Mouse (Mus musculus): ENCODE measurements at regions not wholly inside any gene's neighbourhood (a gene's known extent, or its start where the extent isn't known, plus 50 kb on each side); places are given as distances from the start of the nearest gene placed in this dataset.

- no peak for DNase-seq (ENCODE audit: low spot score)
Measured at GRCm38 (mm10) chr10:16592870-16593269, 1130.1 kb upstream of the Cited2 start.

- DNase-seq (ENCODE audit: low spot score), result no peak
Measured at GRCm38 (mm10) chr10:16600041-16600440, 1123.0 kb upstream of the Cited2 start.

GRCm38 (mm10) chr10:16600551-16601224 lies 1122.3 kb upstream of the Cited2 start:
- DNase-seq (ENCODE audit: low spot score), result no peak

- no peak for DNase-seq (ENCODE audit: low spot score)
Measured at GRCm38 (mm10) chr10:16601225-16601595, 1121.8 kb upstream of the Cited2 start.

- DNase-seq (ENCODE audit: low spot score), result no peak
Measured at GRCm38 (mm10) chr10:16608339-16608738, 1114.7 kb upstream of the Cited2 start.

- no peak for DNase-seq (ENCODE audit: low spot score)
Measured at GRCm38 (mm10) chr10:16618752-16619151, 1104.3 kb upstream of the Cited2 start.

GRCm38 (mm10) chr10:16619584-16619983 lies 1103.4 kb upstream of the Cited2 start:
- DNase-seq (ENCODE audit: low spot score), result no peak

- no peak for DNase-seq (ENCODE audit: low spot score)
Measured at GRCm38 (mm10) chr10:16620804-16621559, 1102.0 kb upstream of the Cited2 start.

GRCm38 (mm10) chr10:16622821-16623220 lies 1100.2 kb upstream of the Cited2 start:
- DNase-seq (ENCODE audit: low spot score), result no peak

GRCm38 (mm10) chr10:16633236-16633635 lies 1089.8 kb upstream of the Cited2 start:
- DNase-seq (ENCODE audit: low spot score), result no peak

- no peak for DNase-seq (ENCODE audit: low spot score)
Measured at GRCm38 (mm10) chr10:16635463-16635862, 1087.6 kb upstream of the Cited2 start.

GRCm38 (mm10) chr10:16637006-16637405 lies 1086.0 kb upstream of the Cited2 start:
- DNase-seq (ENCODE audit: low spot score), result no peak

GRCm38 (mm10) chr10:16638111-16638510 lies 1084.9 kb upstream of the Cited2 start:
- no peak for DNase-seq (ENCODE audit: low spot score)

GRCm38 (mm10) chr10:16640136-16640535 lies 1082.9 kb upstream of the Cited2 start:
- no peak for DNase-seq (ENCODE audit: low spot score)

GRCm38 (mm10) chr10:16650120-16650519 lies 1072.9 kb upstream of the Cited2 start:
- no peak for DNase-seq (ENCODE audit: low spot score)

GRCm38 (mm10) chr10:16652450-16652849 lies 1070.6 kb upstream of the Cited2 start:
- no peak for DNase-seq (ENCODE audit: low spot score)

- no peak for DNase-seq (ENCODE audit: low spot score)
Measured at GRCm38 (mm10) chr10:16664483-16664882, 1058.5 kb upstream of the Cited2 start.

- DNase-seq (ENCODE audit: low spot score), result no peak
Measured at GRCm38 (mm10) chr10:16670286-16670685, 1052.7 kb upstream of the Cited2 start.

- DNase-seq (ENCODE audit: low spot score), result no peak
Measured at GRCm38 (mm10) chr10:16681001-16681400, 1042.0 kb upstream of the Cited2 start.

- no peak for DNase-seq (ENCODE audit: low spot score)
Measured at GRCm38 (mm10) chr10:16685352-16685751, 1037.7 kb upstream of the Cited2 start.

- DNase-seq (ENCODE audit: low spot score), result no peak
Measured at GRCm38 (mm10) chr10:16706976-16707375, 1016.0 kb upstream of the Cited2 start.

GRCm38 (mm10) chr10:16713143-16713542 lies 1009.9 kb upstream of the Cited2 start:
- no peak for DNase-seq (ENCODE audit: low spot score)

GRCm38 (mm10) chr10:16714065-16714464 lies 1009.0 kb upstream of the Cited2 start:
- no peak for DNase-seq (ENCODE audit: low spot score)

- no peak for DNase-seq (ENCODE audit: low spot score)
Measured at GRCm38 (mm10) chr10:16714526-16714925, 1008.5 kb upstream of the Cited2 start.

Data from layer of hippocampus, adult 9-10 months (tissue).